Mouse (Mus musculus): ENCODE results near the gene Dscaml1. TPM values are rescaled to one million over a fixed set of nuclear protein-coding genes. Genes with fewer than 3 reads are reported as not detected.
A peak's percentile ranks its signal among the peaks of the same experiment; 100 is the strongest.

The Dscaml1 gene
- total RNA-seq, 2 experiments from 2014 or later, result not detected

GRCm38 (mm10) chr9:45555036-45555826 lies 128.8 kb downstream of the Dscaml1 start:
- intact Hi-C loops (cut with DNase I), result no loop called here
- peak in 1 of 2 experiments; percentile 18 for DNase-seq

- intact Hi-C loops (cut with DNase I), result no loop called here
- no peak for DNase-seq
These were observed 130.5 kb downstream of the Dscaml1 start for GRCm38 (mm10) chr9:45556882-45557281.

GRCm38 (mm10) chr9:45560987-45561386 lies 134.6 kb downstream of the Dscaml1 start:
- peak in 1 of 2 experiments; percentile 34 for DNase-seq
- intact Hi-C loops (cut with DNase I), result no loop called here

- no peak for DNase-seq
- intact Hi-C loops (cut with DNase I), result no loop called here
These were observed 140.6 kb downstream of the Dscaml1 start for GRCm38 (mm10) chr9:45566843-45567578.

- intact Hi-C loops (cut with DNase I), result no loop called here
- DNase-seq, result no peak
These were observed 143.3 kb downstream of the Dscaml1 start for GRCm38 (mm10) chr9:45569680-45570079.

GRCm38 (mm10) chr9:45570346-45570745 lies 143.9 kb downstream of the Dscaml1 start:
- intact Hi-C loops (cut with DNase I), result no loop called here

GRCm38 (mm10) chr9:45572787-45573492 lies 146.5 kb downstream of the Dscaml1 start:
- peak; percentile 13 to 41 for DNase-seq
- intact Hi-C loops (cut with DNase I), result no loop called here

More at GRCm38 (mm10) chr9:45570346-45570745, 143.9 kb downstream of the Dscaml1 start:
- no peak for DNase-seq

GRCm38 (mm10) chr9:45573493-45573815 lies 147.0 kb downstream of the Dscaml1 start:
- intact Hi-C loops (cut with DNase I), result no loop called here
- DNase-seq, result no peak

- DNase-seq, result peak in 1 of 2 experiments; percentile 34
- intact Hi-C loops (cut with DNase I), result no loop called here
These were observed 147.6 kb downstream of the Dscaml1 start for GRCm38 (mm10) chr9:45574021-45574420.

GRCm38 (mm10) chr9:45580069-45580795 lies 153.8 kb downstream of the Dscaml1 start:
- intact Hi-C loops (cut with DNase I), result no loop called here
- DNase-seq, result no peak

GRCm38 (mm10) chr9:45586475-45586874 lies 160.0 kb downstream of the Dscaml1 start:
- intact Hi-C loops (cut with DNase I), result no loop called here
- no peak for DNase-seq

- no peak for DNase-seq
- intact Hi-C loops (cut with DNase I), result no loop called here
These were observed 161.3 kb downstream of the Dscaml1 start for GRCm38 (mm10) chr9:45587704-45588103.

GRCm38 (mm10) chr9:45589867-45590266 lies 163.4 kb downstream of the Dscaml1 start:
- DNase-seq, result peak; percentile 51 to 71
- intact Hi-C loops (cut with DNase I), result loop anchor here (5.0 kb wide), 1 partner anchor 152 kb away; no protein-coding TSS in a partner anchor

GRCm38 (mm10) chr9:45591061-45591460 lies 164.6 kb downstream of the Dscaml1 start:
- intact Hi-C loops (cut with DNase I), result loop anchor here (5.0 kb wide), 1 partner anchor 151 kb away; no protein-coding TSS in a partner anchor
- DNase-seq, result no peak

- DNase-seq, result no peak
- intact Hi-C loops (cut with DNase I), result loop anchor here (5.0 kb wide), 1 partner anchor 150 kb away; no protein-coding TSS in a partner anchor
These were observed 165.9 kb downstream of the Dscaml1 start for GRCm38 (mm10) chr9:45592374-45592773.

- DNase-seq, result no peak
- intact Hi-C loops (cut with DNase I), result no loop called here
These were observed 171.7 kb downstream of the Dscaml1 start for GRCm38 (mm10) chr9:45598117-45598516.

- intact Hi-C loops (cut with DNase I), result no loop called here
- no peak for DNase-seq
These were observed 172.9 kb downstream of the Dscaml1 start for GRCm38 (mm10) chr9:45599377-45599776.

- DNase-seq, result peak; percentile 24 to 39
- intact Hi-C loops (cut with DNase I), result no loop called here
These were observed 180.9 kb downstream of the Dscaml1 start for GRCm38 (mm10) chr9:45607337-45607736.

- DNase-seq, result peak in 1 of 2 experiments; percentile 14
- intact Hi-C loops (cut with DNase I), result no loop called here
These were observed 181.9 kb downstream of the Dscaml1 start for GRCm38 (mm10) chr9:45608097-45609031.
